Mouse (Mus musculus) liver, embryonic 14.5 days (tissue): ENCODE results near the gene Adap1. TPM values are rescaled to one million over a fixed set of nuclear protein-coding genes. Genes with fewer than 3 reads are reported as not detected.

Source experiments
- ATAC-seq: fragments of 200-750 bp; cut with Nextera tagmentation; 2 replicates; pipeline ENCODE4 v1.8.0; 2017; ENCODE audit warnings: moderate number of reproducible peaks, mild to moderate bottlenecking, moderate library complexity; ENCODE audit not compliant: insufficient read depth
- DNase-seq, 3 experiments: peaks; one replicate each; pipeline ENCODE4 v3.0.0-alpha.2; 2012 to 2013; ENCODE audit warnings: low read depth in 3 of 3, low spot score in 3 of 3
- H3K27ac ChIP-seq: fragments of 300-500 bp; sonication (generic); 2 replicates; pipeline ENCODE4 v1.5.1; 2014; ENCODE audit warnings: moderate library complexity, mild to moderate bottlenecking, control low read depth, inconsistent platforms
- H3K27me3 ChIP-seq: fragments of 300-500 bp; sonication (generic); 2 replicates; pipeline ENCODE4 v1.6.1; 2014; ENCODE audit warnings: mild to moderate bottlenecking, low read length, moderate library complexity; ENCODE audit not compliant: control insufficient read depth, insufficient read depth
- H3K36me3 ChIP-seq: fragments of 300-500 bp; sonication (generic); replicated peaks from 2 replicates; pipeline ENCODE4 v1.6.1; 2014; ENCODE audit warnings: low read depth; ENCODE audit not compliant: control insufficient read depth, insufficient read depth
- H3K4me1 ChIP-seq, 2 experiments: fragments of 200-500 bp in 1 of 2; fragments of 300-500 bp in 1 of 2; sonication (generic) in 1 of 2; replicated peaks; 2 replicates each; pipeline ENCODE4 v1.6.1; 2012 to 2014; ENCODE audit warnings: antibody characterized with exemption in 1 of 2, inconsistent platforms in 1 of 2, low read length in 1 of 2; ENCODE audit not compliant: control insufficient read depth in 2 of 2, insufficient read depth in 2 of 2
- H3K4me2 ChIP-seq: fragments of 300-500 bp; sonication (generic); 2 replicates; pipeline ENCODE4 v1.6.1; 2014; ENCODE audit warnings: low read depth, mild to moderate bottlenecking, control low read depth, moderate library complexity
- H3K4me3 ChIP-seq, 2 experiments: fragments of 200-500 bp in 1 of 2; fragments of 300-500 bp in 1 of 2; sonication (generic) in 1 of 2; 2 replicates each; pipeline ENCODE4 v1.5.1; 2012 to 2014; ENCODE audit warnings: low read depth in 2 of 2, low read length in 2 of 2, mild to moderate bottlenecking in 2 of 2, control low read depth in 1 of 2, inconsistent platforms in 1 of 2, moderate library complexity in 1 of 2; ENCODE audit not compliant: insufficient read depth in 1 of 2
- H3K9ac ChIP-seq: fragments of 300-500 bp; sonication (generic); replicated peaks from 2 replicates; pipeline ENCODE4 v1.6.1; 2014; ENCODE audit warnings: mild to moderate bottlenecking, control low read depth, moderate library complexity
- H3K9me3 ChIP-seq: fragments of 300-500 bp; sonication (generic); 2 replicates; pipeline ENCODE4 v1.6.1; 2016; ENCODE audit warnings: low read length, mixed read lengths; ENCODE audit not compliant: control insufficient read depth
- CTCF ChIP-seq: IDR thresholded peaks from 2 replicates; pipeline ENCODE4 v1.5.1; 2016; ENCODE audit warnings: antibody characterized with exemption, low read depth, control low read depth
- EP300 ChIP-seq: IDR thresholded peaks from 2 replicates; pipeline ENCODE4 v1.6.1; 2016; ENCODE audit warnings: antibody characterized with exemption, low read depth
- WGBS: fragments of 180-500 bp; shearing (Covaris S2); extraction: QIAGEN DNeasy Blood & Tissue Kit; methylation state at CpG from one replicate; pipeline ENCODE4 v1.1.7; 2014; ENCODE audit not compliant: insufficient replicate concordance; 5-methylcytosine and 5-hydroxymethylcytosine counted together
- polyA plus RNA-seq, 2 experiments: library from polyadenylated mRNA; depleted of rRNA in 1 of 2; stranded (reverse) in 1 of 2; unstranded in 1 of 2; fragments of >200 nt; fragmentation: Nextera tagmentation in 1 of 2; extraction: Ambion mirVana in 1 of 2; gene quantifications; 2 replicates each; pipeline versions ENCODE4 v1.2.1 to v1.2.3; 2012 to 2014

Gene Adap1
- polyA plus RNA-seq, 2 experiments: 2.2 to 3.0 TPM

DNA sequence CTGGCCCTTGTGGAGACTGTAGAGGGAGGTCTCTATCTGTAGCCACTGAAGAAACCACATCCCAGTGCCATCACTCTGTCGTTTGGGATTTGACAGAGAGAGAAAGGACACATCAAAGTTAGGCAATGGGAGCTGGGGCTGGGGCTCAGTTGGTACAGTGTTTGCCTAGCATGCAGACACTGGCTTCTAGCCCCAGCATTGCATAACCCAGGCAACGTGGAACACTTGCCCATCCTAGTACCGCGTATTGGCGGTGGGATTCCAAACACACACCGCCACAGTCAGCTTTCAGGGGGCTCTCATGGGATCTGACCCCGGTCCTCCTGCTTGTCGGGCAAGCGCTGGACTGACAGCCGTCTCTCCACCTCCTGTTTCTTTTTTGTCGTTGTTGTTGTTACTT, 41.1 kb upstream of the Adap1 start:
- Histone ChIP-seq H3K27ac (peak overlapping the region; percentile 31; the same call in 1 of the 2 replicates), H3K4me3 (no peak overlapping the region), H3K9me3 (no peaks in the 10 kb centered on the region), H3K9ac (no peak overlapping the region), H3K27me3 (no peaks in the 10 kb centered on the region), H3K36me3 (no peaks in the 10 kb centered on the region), H3K4me2 (no peak overlapping the region), H3K4me1 (peaks cover 11 to 48% of the 10 kb centered on the region in 2 experiments)
- no peak for ATAC-seq
- 65% methylated on average over 11 of the region's 11 CpGs for WGBS
- no peak for DNase-seq
- TF ChIP-seq EP300 (no peak), CTCF (no peak)

DNA sequence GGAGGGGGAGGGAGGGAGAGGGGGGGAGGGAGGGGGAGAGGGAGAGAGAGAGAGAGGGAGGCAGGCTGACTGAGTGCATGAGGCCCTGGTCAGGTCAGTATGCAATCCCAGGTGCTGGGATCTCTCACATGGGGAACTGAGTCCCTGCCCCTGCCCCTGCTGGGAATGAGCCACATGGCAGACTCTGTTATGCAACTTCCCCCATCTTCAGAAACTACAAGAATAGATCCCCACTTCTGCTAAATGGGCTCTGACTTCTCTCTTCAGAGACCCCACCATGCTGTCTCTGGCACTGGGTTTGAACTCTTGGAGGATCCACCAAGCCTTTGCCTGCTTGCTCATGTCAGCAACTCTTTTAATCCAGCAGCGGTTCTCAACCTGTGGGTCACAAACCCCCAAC, 40.4 kb upstream of the Adap1 start:
- DNase-seq (no peak), ATAC-seq (no peak)
- H3K27me3 ChIP-seq: no peaks in the 10 kb centered on the region
- TF ChIP-seq CTCF (no peak), EP300 (no peak)
- 47% methylated on average over 1 of the region's 1 CpGs for WGBS
- H3K9ac ChIP-seq: no peak overlapping the region
- peaks cover 5 to 41% of the 10 kb centered on the region in 2 experiments for H3K4me1 ChIP-seq
- no peak overlapping the region for H3K4me2 ChIP-seq
- no peak overlapping the region for H3K4me3 ChIP-seq
- H3K27ac ChIP-seq: no peak overlapping the region
- no peaks in the 10 kb centered on the region for H3K36me3 ChIP-seq
- no peaks in the 10 kb centered on the region for H3K9me3 ChIP-seq

DNA sequence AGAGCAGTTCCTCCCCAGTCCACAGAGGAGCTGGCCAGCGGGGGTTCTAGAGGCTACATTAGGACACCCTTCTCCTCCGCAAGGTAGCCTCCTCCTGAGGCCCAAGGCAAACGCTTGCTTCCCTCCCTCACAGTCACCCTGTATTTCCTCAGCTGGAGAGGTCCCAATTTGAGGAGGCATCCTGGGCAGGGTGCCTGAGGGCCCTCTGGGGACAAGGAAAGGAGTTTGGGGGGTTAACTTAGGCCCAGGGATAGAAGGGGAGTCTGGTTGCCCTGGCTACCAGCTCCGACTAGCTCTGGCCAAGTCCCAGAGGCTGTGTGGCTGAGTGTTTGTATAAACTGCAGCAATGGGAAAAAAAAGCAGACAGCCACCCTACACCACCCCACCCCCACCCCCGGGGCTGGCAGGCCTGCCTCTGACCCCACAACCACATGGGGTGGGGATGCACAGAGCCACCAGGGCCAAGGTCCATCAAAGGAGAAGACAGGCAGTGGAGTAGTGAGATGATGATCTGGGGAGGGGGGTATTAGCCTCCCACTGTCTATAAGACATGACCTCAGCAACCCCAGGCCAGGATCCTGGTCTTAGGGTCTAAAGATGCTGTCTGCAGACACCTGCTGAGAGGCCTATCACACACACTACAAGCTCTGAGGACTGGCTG, 39.6 kb upstream of the Adap1 start:
- Histone ChIP-seq H3K9ac (no peak overlapping the region), H3K4me2 (peak overlapping the region; percentile 36), H3K27me3 (no peaks in the 10 kb centered on the region), H3K27ac (peak overlapping the region; percentile 22; the same call in 1 of the 2 replicates), H3K9me3 (no peaks in the 10 kb centered on the region), H3K4me1 (peaks cover 0 to 33% of the 10 kb centered on the region in 2 experiments; a peak in 3 of 4 replicates), H3K4me3 (no peak overlapping the region), H3K36me3 (no peaks in the 10 kb centered on the region)
- peak; percentile 15; the same call in 1 of the 2 replicates for ATAC-seq
- TF ChIP-seq CTCF (no peak), EP300 (no peak)
- DNase-seq: no peak
- 43% methylated on average over 5 of the region's 5 CpGs for WGBS

GRCm38 (mm10) chr5:139364260-139364910, 39.0 kb upstream of the Adap1 start:
- Histone ChIP-seq H3K4me1 (peaks cover 0 to 27% of the 10 kb centered on the region in 2 experiments; a peak in 3 of 4 replicates), H3K27me3 (no peaks in the 10 kb centered on the region), H3K9me3 (no peaks in the 10 kb centered on the region), H3K4me3 (no peak overlapping the region), H3K4me2 (peak overlapping the region; percentile 36), H3K27ac (peak overlapping the region; percentile 22), H3K36me3 (no peaks in the 10 kb centered on the region), H3K9ac (peak overlapping the region; percentile 12; the same call in 1 of the 2 replicates)
- TF ChIP-seq CTCF: peak; percentile 100
- TF ChIP-seq EP300: no peak
- DNase-seq (peak in 2 of 3 experiments; percentile 64 to 68), ATAC-seq (peak; percentile 40)
- WGBS: 19% methylated on average over 12 of the region's 12 CpGs

DNA sequence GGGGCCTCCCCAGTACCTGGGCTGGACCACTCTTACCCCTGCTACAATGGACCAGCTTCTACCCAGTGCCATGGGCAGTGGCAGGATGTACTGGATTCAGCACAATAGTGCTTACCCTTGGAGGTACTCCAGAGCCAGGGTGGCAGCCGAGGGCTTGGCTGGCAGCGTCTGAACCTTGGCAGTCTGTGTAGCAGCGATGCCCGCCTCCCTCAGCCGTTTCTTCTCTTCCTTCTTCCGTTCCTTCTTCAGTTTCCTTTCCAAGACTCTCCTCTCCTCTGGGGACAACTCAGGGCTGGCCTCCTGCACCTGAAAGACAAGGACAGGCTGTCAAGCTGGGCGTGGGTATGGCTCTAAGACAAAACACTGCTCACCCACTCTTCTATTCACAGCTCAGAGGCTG, 38.4 kb upstream of the Adap1 start:
- Histone ChIP-seq H3K27me3 (no peaks in the 10 kb centered on the region), H3K9me3 (no peaks in the 10 kb centered on the region), H3K27ac (no peak overlapping the region), H3K9ac (no peak overlapping the region), H3K36me3 (no peaks in the 10 kb centered on the region), H3K4me1 (peaks cover 0 to 27% of the 10 kb centered on the region in 2 experiments; a peak in 3 of 4 replicates), H3K4me3 (no peak overlapping the region), H3K4me2 (no peak overlapping the region)
- TF ChIP-seq EP300 (no peak), CTCF (no peak)
- ATAC-seq (no peak), DNase-seq (no peak)
- WGBS: 57% methylated on average over 7 of the region's 7 CpGs
